Comparison of ENCODE assay signal across 12 mouse cellular contexts in genomic region chr5:140884966-140885365, GRCm38 (mm10). TPM values are rescaled to one million over a fixed set of nuclear protein-coding genes. Genes with fewer than 3 reads are reported as not detected.
DNase-seq lines count a peak whose midpoint lies in the region; ATAC-seq lines count a peak whose summit lies in the region.
"Had no signal": no experiment of that assay in that cellular context is flagged by ENCODE, and none has a peak within 500 bp of the region (broad histone marks: within the 10 kb centered on the region; RNA-seq: fewer than 3 reads in every experiment).

No protein-coding gene starts in this region.

- no peak overlapping the region for H3K9ac ChIP-seq in heart, embryonic 12.5 days
- H3K9ac ChIP-seq in midbrain, embryonic 14.5 days (replicated peaks; ENCODE audit: low read length) = no peak overlapping the region
- H3K9ac ChIP-seq in liver, embryonic 11.5 days (ENCODE audit: low read depth, low read length) = no peak overlapping the region
- H3K9ac ChIP-seq: forebrain, embryonic 15.5 days; neural tube, embryonic 15.5 days had no signal

- H3K4me1 ChIP-seq in heart, embryonic 12.5 days (replicated peaks) = peaks cover 22% of the 10 kb centered on the region
- no peaks in the 10 kb centered on the region for H3K4me1 ChIP-seq in midbrain, embryonic 14.5 days (ENCODE audit: control insufficient read depth, insufficient read depth, low read length)
- H3K4me1 ChIP-seq in midbrain, embryonic 10.5 days = no peaks in the 10 kb centered on the region
- H3K4me1 ChIP-seq in liver, embryonic 11.5 days (replicated peaks; ENCODE audit: control insufficient read depth, insufficient read depth, low read length) = no peaks in the 10 kb centered on the region
- H3K4me1 ChIP-seq: forebrain, embryonic 15.5 days had no signal

- 25% methylated on average over 13 of the region's 13 CpGs for WGBS in heart, embryonic 12.5 days
- WGBS in midbrain, embryonic 14.5 days = 54% methylated on average over 13 of the region's 13 CpGs
- WGBS in midbrain, embryonic 10.5 days = 67% methylated on average over 13 of the region's 13 CpGs
- WGBS in liver, embryonic 11.5 days = 36% methylated on average over 13 of the region's 13 CpGs

- ATAC-seq in heart, embryonic 12.5 days (ENCODE audit: insufficient number of reproducible peaks, low FRiP score) = peak; percentile 58; the same call in 1 of the 2 replicates
- ATAC-seq in midbrain, embryonic 14.5 days (ENCODE audit: low FRiP score, low TSS enrichment) = no peak
- no peak for ATAC-seq in liver, embryonic 11.5 days (replicated peaks; ENCODE audit: low FRiP score)
- ATAC-seq: activated CD4-positive, CD25-positive, alpha-beta regulatory T cell, adult 4 months; forebrain, embryonic 15.5 days had no signal

- intact Hi-C loops in heart, postnatal 14 days (cut with DNase I) = no loop called here
- intact Hi-C loops in gastrocnemius, postnatal 36 days (cut with DNase I) = no loop called here

- H3K36me3 ChIP-seq in heart, embryonic 12.5 days = no peaks in the 10 kb centered on the region
- H3K36me3 ChIP-seq in midbrain, embryonic 14.5 days (ENCODE audit: control insufficient read depth, insufficient read depth, low read length) = no peaks in the 10 kb centered on the region
- no peaks in the 10 kb centered on the region for H3K36me3 ChIP-seq in midbrain, embryonic 10.5 days
- H3K36me3 ChIP-seq in liver, embryonic 11.5 days (ENCODE audit: control insufficient read depth, insufficient read depth, low read length) = no peaks in the 10 kb centered on the region
- H3K36me3 ChIP-seq: forebrain, embryonic 15.5 days; neural tube, embryonic 15.5 days had no signal

- DNase-seq in heart, adult 9 months (ENCODE audit: low spot score in 2 of 2) = no peak
- peak; percentile 12 for DNase-seq in midbrain, embryonic 14.5 days
- DNase-seq in midbrain, embryonic 10.5 days (ENCODE audit: low spot score) = no peak
- DNase-seq in heart, postnatal 14 days = peak; percentile 17 to 40
- peak; percentile 41 for DNase-seq in lung, postnatal 14 days
- no peak for DNase-seq in liver, embryonic 11.5 days (ENCODE audit: low spot score)
- no peak for DNase-seq in gastrocnemius, postnatal 36 days
- DNase-seq: cerebellum, adult 9-11 months had no signal

- no peaks in the 10 kb centered on the region for H3K9me3 ChIP-seq in heart, embryonic 12.5 days (replicated peaks)
- no peaks in the 10 kb centered on the region for H3K9me3 ChIP-seq in midbrain, embryonic 14.5 days (ENCODE audit: control insufficient read depth, low read length)
- 0 out of 2 replicates have a peak, but pooled peaks cover 6% of the 10 kb centered on the region for H3K9me3 ChIP-seq in midbrain, embryonic 10.5 days (replicated peaks)
- H3K9me3 ChIP-seq in liver, embryonic 11.5 days (ENCODE audit: control insufficient read depth, low read length) = no peaks in the 10 kb centered on the region
- H3K9me3 ChIP-seq: forebrain, embryonic 15.5 days; neural tube, embryonic 15.5 days had no signal

- peak overlapping the region; percentile 50 for H3K27ac ChIP-seq in heart, embryonic 12.5 days (ENCODE audit: poor library complexity, severe bottlenecking)
- H3K27ac ChIP-seq in midbrain, embryonic 14.5 days (replicated peaks; ENCODE audit: low read depth, low read length) = no peak overlapping the region
- no peak overlapping the region for H3K27ac ChIP-seq in midbrain, embryonic 10.5 days (replicated peaks)
- H3K27ac ChIP-seq in liver, embryonic 11.5 days (ENCODE audit: low read depth, low read length) = no peak overlapping the region
- H3K27ac ChIP-seq: forebrain, embryonic 15.5 days; neural tube, embryonic 15.5 days had no signal

- H3K4me2 ChIP-seq in heart, embryonic 12.5 days = peak overlapping the region; percentile 16
- no peak overlapping the region for H3K4me2 ChIP-seq in midbrain, embryonic 14.5 days (ENCODE audit: low read length)
- no peak overlapping the region for H3K4me2 ChIP-seq in liver, embryonic 11.5 days
- H3K4me2 ChIP-seq: forebrain, embryonic 15.5 days; neural tube, embryonic 15.5 days had no signal

- H3K4me3 ChIP-seq in heart, embryonic 12.5 days = no peak overlapping the region
- H3K4me3 ChIP-seq in midbrain, embryonic 14.5 days (replicated peaks; ENCODE audit: low read depth, low read length) = no peak overlapping the region
- no peak overlapping the region for H3K4me3 ChIP-seq in midbrain, embryonic 10.5 days
- no peak overlapping the region for H3K4me3 ChIP-seq in liver, embryonic 11.5 days (ENCODE audit: low read depth, low read length)
- H3K4me3 ChIP-seq: forebrain, embryonic 15.5 days; neural tube, embryonic 15.5 days had no signal

- H3K27me3 ChIP-seq in heart, embryonic 12.5 days (replicated peaks) = peaks cover 10% of the 10 kb centered on the region; the same call in 1 of the 2 replicates
- H3K27me3 ChIP-seq in midbrain, embryonic 14.5 days (ENCODE audit: control insufficient read depth, insufficient read depth, low read length) = no peaks in the 10 kb centered on the region
- H3K27me3 ChIP-seq in midbrain, embryonic 10.5 days (ENCODE audit: low read depth, poor library complexity, severe bottlenecking) = no peaks in the 10 kb centered on the region
- no peaks in the 10 kb centered on the region; the same call in 1 of the 2 replicates for H3K27me3 ChIP-seq in liver, embryonic 11.5 days (replicated peaks; ENCODE audit: control insufficient read depth, insufficient read depth, low read length)
- H3K27me3 ChIP-seq: forebrain, embryonic 15.5 days had no signal

RNA-seq across cellular contexts. Expression of gene Gna12, which starts 54.7 kb away (rescaled TPM):
- 48.5 and 50.6 TPM in 2 replicates for polyA plus RNA-seq in heart, embryonic 12.5 days (2016; fragmentation: Nextera tagmentation; extraction: Ambion mirVana)
- polyA plus RNA-seq in midbrain, embryonic 14.5 days (2014; fragmentation: Nextera tagmentation; extraction: Ambion mirVana) = 21.6 and 22.5 TPM in 2 replicates
- polyA plus RNA-seq in midbrain, embryonic 10.5 days (2016; fragmentation: Nextera tagmentation; extraction: Ambion mirVana) = 7.7 and 8.0 TPM in 2 replicates
- total RNA-seq in heart, postnatal 14 days (2021) = 10 to 100 TPM; 80.5 to 84.2 TPM
- polyA plus RNA-seq in liver, embryonic 11.5 days (2014; fragmentation: Nextera tagmentation; extraction: Ambion mirVana) = 25.1 and 31.1 TPM in 2 replicates
- total RNA-seq in gastrocnemius, postnatal 36 days (2021) = 10 to 100 TPM; 23.1 to 26.4 TPM

Comparison
In these comparisons a context has a peak if more than half of its experiments do, and no peak if none do; other contexts are left out.
1. DNase-seq: peak in midbrain, embryonic 14.5 days (single experiment), heart, postnatal 14 days (2 of 2) and lung, postnatal 14 days (single experiment); none in heart, adult 9 months (0 of 2), midbrain, embryonic 10.5 days (single experiment), liver, embryonic 11.5 days (single experiment) and gastrocnemius, postnatal 36 days (0 of 2).